Mouse (Mus musculus) heart, adult 18-20 months (tissue): ENCODE results near the gene H2-Eb1. TPM values are rescaled to one million over a fixed set of nuclear protein-coding genes. Genes with fewer than 3 reads are reported as not detected.

Experiments used
- DNase-seq, 2 experiments: peaks; one replicate each; pipeline ENCODE4 v3.0.0; 2021 to 2022; ENCODE audit warnings: mixed read lengths in 1 of 2
- total RNA-seq, 2 experiments: library from RNA; stranded (reverse); gene quantifications; 2 replicates each; pipeline ENCODE4 v1.2.3; 2021

H2-Eb1 gene
- total RNA-seq, 2 experiments from 2014 or later: 54.9 to 60.2 TPM

DNA sequence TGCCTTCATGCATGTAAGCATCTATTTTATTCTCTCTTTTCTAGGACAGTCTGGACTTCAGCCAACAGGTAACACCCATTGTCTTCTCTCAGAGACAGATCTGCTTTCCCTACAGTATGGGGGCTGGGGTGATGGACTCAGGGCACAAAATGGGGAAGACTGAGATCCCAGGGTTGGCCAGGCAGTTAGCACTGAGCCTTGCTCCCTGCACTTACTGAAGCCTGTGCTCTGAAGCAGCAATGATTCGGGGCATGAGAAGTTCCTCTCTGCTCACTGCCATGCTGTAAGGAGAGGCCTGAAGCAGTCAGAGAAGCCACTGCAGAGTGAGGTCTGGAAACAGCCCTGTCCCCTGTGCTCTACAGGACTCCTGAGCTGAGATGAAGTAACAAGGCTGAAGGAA lies 9.8 kb downstream of the H2-Eb1 start:
- DNase-seq: no peak

DNA sequence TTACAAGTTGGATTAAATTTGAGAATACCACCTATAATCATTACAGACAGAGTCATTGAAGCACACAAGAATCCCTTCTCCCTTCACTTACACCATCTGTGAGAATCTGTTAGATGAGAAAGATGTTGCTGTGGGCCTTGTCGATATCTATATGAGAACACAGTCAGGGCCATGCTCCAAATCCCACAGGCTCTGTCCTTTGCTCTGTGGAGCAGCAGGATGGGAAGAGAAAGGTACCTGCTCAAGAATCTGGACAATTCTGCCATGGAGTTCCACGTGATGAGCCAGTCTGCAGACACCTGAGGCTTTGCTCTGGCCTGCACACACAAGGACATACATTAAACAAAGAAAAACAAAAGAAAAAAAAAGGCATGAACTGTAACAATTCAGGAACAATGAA lies 11.0 kb downstream of the H2-Eb1 start:
- DNase-seq: no peak

DNA sequence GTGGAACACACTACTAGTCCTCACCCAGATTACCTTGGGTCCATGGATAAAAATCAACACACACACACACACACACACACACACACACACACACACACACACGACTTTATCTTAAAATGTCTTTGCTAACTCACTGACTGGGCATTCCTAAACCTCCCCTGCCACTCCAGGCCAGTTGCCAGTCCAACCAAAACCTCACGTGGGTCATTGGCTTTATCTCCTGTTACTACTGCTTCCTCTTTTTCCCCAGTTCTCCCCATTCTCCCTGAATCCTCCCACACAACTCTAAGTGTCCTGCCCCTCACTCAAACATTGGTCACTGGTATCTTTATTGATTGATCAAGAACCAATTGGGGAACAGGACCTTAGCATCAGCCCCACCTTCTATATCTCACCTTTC lies 11.6 kb downstream of the H2-Eb1 start:
- DNase-seq: no peak

DNA sequence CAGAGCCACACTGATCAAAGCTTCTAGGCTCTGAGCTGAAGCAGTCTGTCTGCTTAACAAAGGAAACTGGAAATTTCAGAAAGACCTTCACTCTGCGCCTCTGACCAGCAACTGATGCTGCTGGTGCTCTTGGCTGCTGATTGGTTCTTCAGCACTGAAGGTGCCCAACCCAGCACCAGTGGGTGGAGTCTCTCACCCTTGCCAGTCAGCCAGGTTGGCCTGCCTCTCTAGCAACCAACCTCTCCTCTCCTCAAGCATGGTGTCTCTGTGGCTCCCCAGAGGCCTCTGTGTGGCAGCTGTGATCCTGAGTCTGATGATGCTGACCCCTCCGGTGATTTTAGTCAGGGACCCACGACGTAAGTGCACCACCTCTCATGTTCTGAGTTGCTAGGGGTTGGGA lies 19.8 kb downstream of the H2-Eb1 start, which contains the start of gene H2-Eb2:
Gene H2-Eb2 (plus strand): TSS at position 230 of the 400 bp plus-strand sequence.
- no peak for DNase-seq

DNA sequence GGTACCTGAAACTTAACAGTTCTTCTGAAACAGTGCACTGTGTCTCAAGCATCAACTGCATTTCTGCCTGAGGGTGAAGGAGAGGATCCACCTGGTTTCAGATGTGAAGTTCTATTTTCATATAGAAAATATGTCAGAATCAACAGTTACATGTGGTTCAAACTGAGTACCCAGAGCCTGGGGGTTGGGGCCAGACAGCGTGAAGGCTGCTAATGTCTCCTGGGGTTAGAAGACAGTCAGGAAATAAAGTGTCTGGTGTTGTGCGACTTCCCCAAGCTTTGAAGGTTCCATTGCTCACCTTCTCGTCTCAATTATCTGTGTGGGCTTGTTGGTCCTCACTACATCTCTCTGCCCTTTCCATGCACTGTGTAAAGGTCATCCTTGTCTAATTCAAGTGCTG lies 20.7 kb downstream of the H2-Eb1 start:
- DNase-seq: no peak

DNA sequence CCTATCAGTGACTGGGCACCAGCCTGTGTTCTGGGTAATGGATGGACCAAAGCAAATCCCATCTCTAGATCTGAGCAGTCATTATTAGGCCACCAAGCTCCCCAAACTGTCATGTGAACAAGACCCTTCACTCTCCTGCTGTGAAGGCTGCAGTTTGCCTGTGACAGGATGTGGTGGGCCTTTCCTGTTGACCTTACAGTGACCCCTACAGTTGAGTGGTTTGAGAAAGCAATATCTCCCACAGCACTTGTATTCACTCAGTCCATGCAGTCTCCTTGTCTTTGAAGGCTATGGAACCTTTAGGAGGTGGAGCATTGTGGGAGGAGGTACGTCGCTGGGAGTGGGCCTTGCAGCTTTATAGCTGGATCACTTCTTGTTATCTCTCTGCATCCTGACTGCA lies 24.1 kb downstream of the H2-Eb1 start:
- DNase-seq: no peak

DNA sequence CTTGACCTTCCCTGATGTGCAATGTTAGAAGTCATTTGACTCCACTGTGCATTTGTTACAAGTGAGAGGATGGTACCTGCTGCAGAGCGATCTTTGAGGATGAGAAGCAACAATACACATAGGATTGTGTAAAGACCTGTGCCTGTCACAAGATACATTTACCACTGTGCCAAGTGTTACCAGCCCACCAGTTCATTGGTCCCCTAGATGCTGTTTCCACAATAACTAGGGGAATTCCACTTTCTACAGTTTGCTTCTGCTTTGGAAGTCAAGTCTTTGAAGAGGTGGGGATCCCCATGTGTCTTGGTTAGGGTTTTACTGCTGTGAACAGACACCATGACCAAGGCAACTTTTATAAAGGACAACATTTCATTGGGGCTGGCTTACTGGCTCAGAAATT lies 25.5 kb downstream of the H2-Eb1 start:
- DNase-seq: no peak

DNA sequence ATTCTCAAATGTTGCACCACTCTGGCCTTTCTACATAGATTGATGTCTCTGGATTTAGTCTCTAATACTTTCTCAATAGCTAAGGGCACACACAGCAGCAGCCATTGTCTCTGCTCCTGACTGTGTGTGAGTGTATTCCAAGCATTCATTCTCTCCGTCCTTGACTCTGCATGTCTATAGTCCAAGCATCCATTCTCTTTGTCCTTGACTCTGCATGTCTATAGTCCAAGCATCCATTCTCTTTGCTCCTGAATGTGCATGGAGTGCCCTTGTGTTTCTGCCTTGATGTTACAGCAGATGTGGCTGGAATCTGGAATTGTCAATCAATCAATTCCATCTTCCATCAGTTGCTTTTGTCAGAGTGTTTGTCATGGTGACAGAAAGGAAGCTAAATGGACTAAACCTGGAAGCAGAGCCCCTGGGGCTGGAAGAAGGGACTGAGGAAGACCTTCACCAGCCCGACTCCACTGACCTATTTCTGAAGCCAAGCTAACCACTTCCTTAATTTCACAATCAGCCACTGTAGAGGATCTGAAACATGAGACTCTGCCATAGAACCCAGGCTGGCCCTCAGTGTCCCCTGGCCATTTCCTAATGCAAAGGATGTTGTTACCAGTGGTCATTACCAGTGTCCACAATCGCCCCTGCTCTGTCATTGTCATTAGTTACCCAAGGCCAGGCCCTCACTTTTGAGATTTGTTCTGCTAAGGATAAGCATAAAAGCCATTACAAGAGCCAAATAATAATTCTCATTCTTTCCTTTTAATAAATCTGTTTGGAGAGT lies 35.1 kb downstream of the H2-Eb1 start:
- DNase-seq: peak in 1 of 2 experiments; percentile 45

DNA sequence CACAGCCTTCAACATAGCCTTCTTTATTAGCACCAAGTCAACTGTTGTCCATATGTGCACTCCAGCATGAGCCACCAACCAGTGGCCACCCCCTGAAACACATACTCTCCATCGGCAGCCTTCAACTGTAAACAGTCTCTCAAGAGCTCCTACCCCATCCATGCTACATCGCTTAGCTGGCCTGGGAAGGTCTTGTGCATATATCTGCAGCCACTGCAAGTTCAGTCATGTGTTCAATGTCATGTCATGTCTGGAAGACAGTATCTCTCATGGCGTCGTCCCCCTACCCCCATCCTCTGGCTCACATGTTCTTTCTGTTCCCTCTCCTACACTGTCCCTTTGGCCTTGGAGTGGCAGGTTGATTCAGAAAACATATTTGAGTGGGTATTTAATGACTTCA lies 39.2 kb downstream of the H2-Eb1 start:
- DNase-seq: no peak

DNA sequence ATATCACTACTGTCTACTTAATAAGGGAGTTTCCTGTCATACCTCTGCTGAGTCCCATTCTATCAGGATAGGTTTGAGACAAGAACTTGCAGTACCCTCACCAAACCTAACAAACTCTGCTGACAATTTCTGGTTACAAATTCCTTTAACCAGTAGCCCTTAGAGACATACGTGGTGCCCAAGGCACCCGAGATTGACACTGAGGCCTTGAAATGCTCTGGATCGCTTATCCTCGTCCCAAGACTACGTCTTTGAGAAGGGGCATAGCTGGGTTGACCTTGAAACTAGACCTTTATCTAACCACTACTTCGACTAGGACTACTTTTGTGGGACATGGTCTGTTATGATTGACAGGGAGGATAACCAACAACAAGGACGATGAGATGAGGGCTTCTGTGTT lies 39.8 kb downstream of the H2-Eb1 start:
- no peak for DNase-seq

DNA sequence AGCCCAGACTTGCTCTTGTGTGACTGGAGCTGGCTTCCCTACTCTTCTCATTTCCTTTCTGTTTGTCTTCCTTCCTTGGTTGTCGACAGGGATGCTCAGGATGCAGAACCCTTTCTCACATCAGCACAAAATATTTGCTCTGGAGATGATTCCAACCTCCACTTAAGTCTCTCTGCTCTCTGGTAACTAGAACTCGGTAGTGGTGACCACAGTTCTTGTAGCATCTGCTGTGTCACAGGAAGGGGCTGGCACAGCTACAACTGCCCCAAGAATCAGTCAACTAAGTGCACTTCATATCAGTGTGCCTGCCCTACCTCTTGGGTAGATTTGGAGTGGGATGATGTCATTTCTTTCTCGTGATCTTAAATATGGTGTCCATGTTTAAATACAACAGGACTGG lies 40.4 kb downstream of the H2-Eb1 start:
- DNase-seq: no peak

DNA sequence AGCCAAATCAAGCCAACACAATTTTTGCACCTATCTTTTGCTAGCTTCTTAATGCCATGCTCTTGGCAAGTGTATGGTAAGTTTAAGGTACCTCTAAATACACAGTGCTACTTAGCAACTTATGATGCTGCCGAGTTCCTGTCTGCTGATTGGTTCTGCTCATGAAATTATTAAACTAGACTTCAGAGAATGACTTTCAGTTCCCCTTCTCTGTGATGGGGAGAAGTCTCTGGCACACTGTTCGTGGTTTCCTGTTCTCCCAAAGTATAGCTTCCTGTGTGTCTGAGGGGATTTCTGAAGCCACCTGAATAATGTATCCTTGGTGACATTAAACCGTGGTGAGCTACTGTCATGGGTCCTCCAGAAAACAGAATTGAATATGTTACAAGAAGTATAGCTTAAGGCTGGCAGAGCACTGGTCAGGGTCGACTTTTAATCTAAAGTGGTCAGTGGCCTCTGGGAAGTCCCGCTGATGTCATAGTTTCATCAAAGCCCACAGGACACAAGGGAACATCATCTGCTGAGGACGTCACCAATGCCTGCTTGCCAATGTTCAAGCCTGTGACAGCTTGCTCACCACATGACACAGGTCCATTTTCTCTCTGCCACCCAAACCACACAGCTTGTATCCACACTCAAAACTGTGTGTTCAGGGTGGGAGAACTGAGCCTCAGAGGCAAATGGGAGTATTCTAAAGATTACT lies 42.1 kb downstream of the H2-Eb1 start:
- DNase-seq: peak; percentile 68 to 83

DNA sequence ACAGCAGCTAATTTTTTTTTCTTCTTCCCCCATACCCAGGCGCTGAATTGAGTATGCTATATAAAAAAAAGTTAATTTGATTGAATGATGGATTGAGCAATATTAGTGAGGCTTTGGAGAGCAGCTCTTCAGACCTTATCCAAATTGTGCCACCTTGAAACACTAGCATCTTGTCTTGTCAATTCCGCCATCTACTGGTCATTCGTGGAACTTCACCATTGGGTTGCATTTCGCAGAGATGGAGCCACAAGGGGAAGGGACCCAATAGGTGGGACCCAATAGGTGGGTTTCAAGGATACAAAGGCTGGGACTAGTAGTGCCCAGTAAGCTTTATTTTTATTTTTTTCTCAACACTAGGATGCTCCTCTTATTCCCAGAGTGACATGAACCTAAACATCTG lies 43.8 kb downstream of the H2-Eb1 start:
- DNase-seq: peak; percentile 69 to 90

DNA sequence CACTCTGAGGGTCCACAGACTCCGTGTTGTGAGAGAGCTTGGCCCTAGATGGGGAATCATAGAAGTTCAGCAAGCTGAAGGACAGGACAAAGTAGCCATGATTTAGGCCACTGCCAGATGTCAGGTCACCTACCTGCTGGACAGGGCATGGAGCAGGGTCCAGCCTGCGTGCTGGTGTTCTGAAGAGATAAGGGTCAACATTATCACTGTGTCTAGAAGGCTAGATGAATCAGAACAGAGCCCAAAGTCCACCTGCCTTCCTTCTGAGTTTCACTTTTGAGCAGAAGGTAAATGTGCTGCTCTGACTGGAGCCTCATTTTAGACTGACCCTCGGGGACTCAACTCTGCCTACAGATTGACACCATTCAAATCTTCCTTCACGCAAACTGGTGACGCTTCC lies 48.9 kb downstream of the H2-Eb1 start, which contains the start of gene Btnl2:
Gene Btnl2 (plus strand): TSS at position 284 of the 400 bp plus-strand sequence.
- no peak for DNase-seq

DNA sequence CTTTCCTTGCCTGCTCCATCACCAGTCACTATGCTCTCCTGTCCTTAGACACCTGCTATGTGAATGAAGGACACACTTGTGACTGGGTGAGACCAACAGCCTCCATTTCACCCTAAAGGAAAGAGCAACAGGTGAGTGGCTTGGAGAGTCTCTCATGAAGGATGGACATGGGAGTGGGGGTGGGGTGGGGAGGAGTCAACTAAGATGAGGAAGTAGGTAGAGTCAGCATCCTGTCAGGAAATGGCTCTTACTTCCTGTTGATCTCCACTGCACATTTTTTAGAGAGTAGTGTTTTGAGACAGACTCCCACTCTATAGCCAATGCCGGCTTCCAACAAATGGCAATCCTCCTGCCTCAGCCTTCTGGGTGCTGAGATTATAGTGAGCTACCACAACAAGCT lies 49.3 kb downstream of the H2-Eb1 start:
- peak; percentile 29 to 33 for DNase-seq

DNA sequence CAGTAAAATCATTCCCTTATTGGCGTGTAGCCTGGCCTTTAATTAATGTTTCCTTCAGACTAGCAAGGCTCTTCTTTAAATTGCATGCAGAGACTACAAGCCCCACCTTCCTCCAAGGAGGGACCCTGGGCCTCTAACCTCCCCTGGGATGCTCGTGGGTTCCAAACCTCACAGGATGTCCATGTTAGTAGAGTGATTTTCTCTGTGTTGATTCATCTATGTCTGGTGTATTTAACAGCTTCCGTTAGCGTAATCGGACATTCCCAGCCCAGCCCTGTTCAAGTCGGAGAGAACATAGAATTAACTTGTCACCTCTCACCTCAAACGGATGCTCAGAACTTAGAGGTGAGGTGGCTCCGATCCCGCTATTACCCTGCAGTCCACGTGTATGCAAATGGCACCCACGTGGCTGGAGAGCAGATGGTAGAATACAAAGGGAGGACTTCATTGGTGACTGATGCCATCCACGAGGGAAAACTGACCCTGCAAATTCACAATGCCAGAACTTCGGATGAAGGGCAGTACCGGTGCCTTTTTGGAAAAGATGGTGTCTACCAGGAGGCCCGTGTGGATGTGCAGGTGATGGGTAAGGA lies 57.4 kb downstream of the H2-Eb1 start:
- DNase-seq: no peak

DNA sequence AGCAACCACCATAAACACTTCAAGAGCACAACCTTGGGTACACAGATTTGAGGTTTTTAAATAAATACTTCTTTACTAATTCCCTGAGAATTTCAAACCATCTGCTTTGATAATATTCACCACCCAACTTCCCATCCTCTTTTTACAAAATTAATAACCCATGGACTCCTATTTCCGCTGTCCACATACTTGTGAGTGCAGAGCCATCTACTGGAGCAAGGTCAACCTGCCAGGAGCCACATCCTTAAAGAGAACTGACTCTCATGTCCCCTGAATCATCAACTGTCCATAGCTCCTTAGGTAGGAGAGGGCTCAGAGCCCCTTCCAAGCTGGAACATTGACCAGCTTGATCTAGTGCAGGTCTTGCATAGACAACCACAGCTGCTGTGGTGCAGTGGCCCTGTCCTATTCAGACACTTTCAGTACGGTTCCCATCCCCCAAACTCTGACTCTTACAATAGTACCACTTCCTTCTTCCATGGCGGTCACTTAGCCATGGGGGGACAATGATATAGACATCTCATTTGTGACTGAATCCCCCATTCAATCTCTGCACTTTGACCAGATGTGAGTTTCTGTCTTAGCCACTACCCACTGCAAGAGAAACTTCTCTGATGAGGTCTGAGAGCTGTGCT lies 58.1 kb downstream of the H2-Eb1 start:
- peak in 1 of 2 experiments; percentile 13 for DNase-seq

DNA sequence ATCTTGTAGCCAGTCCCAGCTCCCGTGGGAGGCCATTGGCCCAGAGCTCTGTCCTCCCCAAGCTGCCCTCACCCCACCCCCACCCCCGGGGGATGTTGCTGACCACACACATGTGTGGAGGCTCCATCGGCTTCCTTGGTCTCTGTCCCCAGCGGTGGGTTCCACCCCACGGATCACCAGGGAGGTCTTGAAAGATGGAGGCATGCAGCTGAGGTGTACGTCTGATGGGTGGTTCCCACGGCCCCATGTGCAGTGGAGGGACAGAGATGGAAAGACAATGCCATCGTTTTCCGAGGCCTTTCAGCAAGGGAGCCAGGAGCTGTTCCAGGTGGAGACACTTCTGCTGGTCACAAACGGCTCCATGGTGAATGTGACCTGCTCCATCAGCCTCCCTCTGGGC lies 59.4 kb downstream of the H2-Eb1 start:
- DNase-seq: peak in 1 of 2 experiments; percentile 12
